Mouse (Mus musculus) MEL (cell line): ENCODE data around the gene Taf7l. TPM values are rescaled to one million over a fixed set of nuclear protein-coding genes. Genes with fewer than 3 reads are reported as not detected.

Experiments
- DNase-seq: peaks from one replicate; pipeline ENCODE4 v3.0.0; 2011; ENCODE audit warnings: low read depth, low spot score
- H3K27ac ChIP-seq: 2 replicates; pipeline ENCODE4 v1.5.1; 2012; ENCODE audit warnings: low read depth, mild to moderate bottlenecking, control low read depth, low read length, moderate library complexity; ENCODE audit not compliant: control insufficient read depth
- H3K27me3 ChIP-seq, 2 experiments: fragments of 150-350 bp in 1 of 2; sonication (generic) in 1 of 2; 2 replicates each; pipeline ENCODE4 v1.6.1; 2012; ENCODE audit warnings: low read length in 2 of 2, mild to moderate bottlenecking in 2 of 2, improper control_type of control experiment in 1 of 2, moderate library complexity in 1 of 2; ENCODE audit not compliant: insufficient read depth in 2 of 2, control insufficient read depth in 1 of 2
- H3K36me3 ChIP-seq, 2 experiments: 2 replicates each; pipeline ENCODE4 v1.6.1; 2012 to 2014; ENCODE audit warnings: low read length in 2 of 2, improper control_type of control experiment in 1 of 2, inconsistent platforms in 1 of 2, mild to moderate bottlenecking in 1 of 2; ENCODE audit not compliant: insufficient read depth in 2 of 2, control insufficient read depth in 1 of 2
- H3K4me1 ChIP-seq, 2 experiments: fragments of 150-350 bp in 1 of 2; sonication (generic) in 1 of 2; 2 replicates each; pipeline ENCODE4 v1.6.1; 2012; ENCODE audit warnings: low read length in 2 of 2, improper control_type of control experiment in 1 of 2, mild to moderate bottlenecking in 1 of 2; ENCODE audit not compliant: insufficient read depth in 2 of 2, control insufficient read depth in 1 of 2
- H3K4me3 ChIP-seq, 2 experiments: fragments of 150-350 bp in 1 of 2; sonication (generic) in 1 of 2; 2 replicates each; pipeline ENCODE4 v1.5.1; 2012; ENCODE audit warnings: low read depth in 2 of 2, low read length in 2 of 2, mild to moderate bottlenecking in 2 of 2, moderate library complexity in 2 of 2, control low read depth in 1 of 2, improper control_type of control experiment in 1 of 2; ENCODE audit not compliant: control insufficient read depth in 1 of 2, insufficient read depth in 1 of 2
- H3K79me2 ChIP-seq: 2 replicates; pipeline ENCODE4 v1.6.1; 2012; ENCODE audit warnings: mild to moderate bottlenecking, low read length, moderate library complexity; ENCODE audit not compliant: control insufficient read depth, poor library complexity, insufficient read depth
- H3K9ac ChIP-seq: 2 replicates; pipeline ENCODE4 v1.6.1; 2012; ENCODE audit warnings: low read depth, mild to moderate bottlenecking, control low read depth, low read length, moderate library complexity; ENCODE audit not compliant: control insufficient read depth, poor library complexity, severe bottlenecking
- H3K9me3 ChIP-seq: fragments of 150-350 bp; sonication (generic); replicated peaks from 2 replicates; pipeline ENCODE4 v1.6.1; 2012; ENCODE audit warnings: mild to moderate bottlenecking, low read length, improper control_type of control experiment, moderate library complexity; ENCODE audit not compliant: insufficient read depth
- CHD1 ChIP-seq: IDR thresholded peaks from 2 replicates; pipeline ENCODE4 v1.6.1; 2012; ENCODE audit warnings: low read depth, mild to moderate bottlenecking, inconsistent platforms, low read length, improper control_type of control experiment
- CHD2 ChIP-seq: IDR thresholded peaks from 2 replicates; pipeline ENCODE4 v1.6.1; 2011; ENCODE audit warnings: low read length, improper control_type of control experiment
- E2F4 ChIP-seq: IDR thresholded peaks from 2 replicates; pipeline ENCODE4 v1.6.1; 2011; ENCODE audit warnings: low read depth, low read length, improper control_type of control experiment, borderline replicate concordance
- ELF1 ChIP-seq: IDR thresholded peaks from 2 replicates; pipeline ENCODE4 v1.6.1; 2014; ENCODE audit warnings: low read depth, mild to moderate bottlenecking, inconsistent platforms, low read length, improper control_type of control experiment, moderate library complexity
- EP300 ChIP-seq, 2 experiments: IDR thresholded peaks; 2 replicates each; pipeline ENCODE4 v1.6.1; 2011; ENCODE audit warnings: improper control_type of control experiment in 2 of 2, low read length in 2 of 2, low read depth in 1 of 2, mild to moderate bottlenecking in 1 of 2
- ETS1 ChIP-seq: IDR thresholded peaks from 2 replicates; pipeline ENCODE4 v1.6.1; 2012; ENCODE audit warnings: low read depth, mild to moderate bottlenecking, inconsistent platforms, low read length, improper control_type of control experiment, moderate library complexity
- GATA1 ChIP-seq: IDR thresholded peaks from 2 replicates; pipeline ENCODE4 v1.6.1; 2011; ENCODE audit warnings: low read depth, low read length, improper control_type of control experiment
- HCFC1 ChIP-seq: IDR thresholded peaks from 2 replicates; pipeline ENCODE4 v1.6.1; 2012; ENCODE audit warnings: low read depth, mild to moderate bottlenecking, inconsistent platforms, low read length, improper control_type of control experiment, moderate library complexity
- KAT2A ChIP-seq: conservative IDR thresholded peaks from 2 replicates; pipeline ENCODE4 v1.6.1; 2012; ENCODE audit warnings: low read depth, low read length, improper control_type of control experiment, inconsistent platforms
- MAFK ChIP-seq: IDR thresholded peaks from 2 replicates; pipeline ENCODE4 v1.6.1; 2011; ENCODE audit warnings: low read depth, mild to moderate bottlenecking, low read length, improper control_type of control experiment, borderline replicate concordance
- MAX ChIP-seq: IDR thresholded peaks from 2 replicates; pipeline ENCODE4 v1.6.1; 2011; ENCODE audit warnings: low read length, improper control_type of control experiment
- MAZ ChIP-seq: IDR thresholded peaks from 2 replicates; pipeline ENCODE4 v1.6.1; 2012; ENCODE audit warnings: low read depth, mild to moderate bottlenecking, inconsistent platforms, low read length, improper control_type of control experiment
- MXI1 ChIP-seq: IDR thresholded peaks from 2 replicates; pipeline ENCODE4 v1.6.1; 2011; ENCODE audit warnings: mild to moderate bottlenecking, low read depth, low read length, improper control_type of control experiment
- MYB ChIP-seq: IDR thresholded peaks from 2 replicates; pipeline ENCODE4 v1.6.1; 2011; ENCODE audit warnings: mild to moderate bottlenecking, low read depth, low read length, improper control_type of control experiment
- MYC ChIP-seq: IDR thresholded peaks from 2 replicates; pipeline ENCODE4 v1.6.1; 2011; ENCODE audit warnings: low read depth, mild to moderate bottlenecking, low read length, improper control_type of control experiment, moderate library complexity
- NELFE ChIP-seq: IDR thresholded peaks from 2 replicates; pipeline ENCODE4 v1.6.1; 2011; ENCODE audit warnings: low read depth, low read length, improper control_type of control experiment
- POLR2A ChIP-seq, 2 experiments: IDR thresholded peaks; 2 replicates each; pipeline ENCODE4 v1.6.1; 2011 to 2012; ENCODE audit warnings: low read length in 2 of 2, mild to moderate bottlenecking in 2 of 2, control low read depth in 1 of 2, improper control_type of control experiment in 1 of 2, low read depth in 1 of 2, moderate library complexity in 1 of 2; ENCODE audit not compliant: control insufficient read depth in 1 of 2, insufficient read depth in 1 of 2, poor library complexity in 1 of 2
- POLR2AphosphoS5 ChIP-seq: IDR thresholded peaks from 2 replicates; pipeline ENCODE4 v1.6.1; 2012; ENCODE audit warnings: low read depth, borderline replicate concordance, mild to moderate bottlenecking, inconsistent platforms, low read length, moderate library complexity, mixed read lengths
- RCOR1 ChIP-seq: IDR thresholded peaks from 2 replicates; pipeline ENCODE4 v1.6.1; 2012; ENCODE audit warnings: low read depth, mild to moderate bottlenecking, inconsistent platforms, low read length, improper control_type of control experiment
- SMC3 ChIP-seq: IDR thresholded peaks from 2 replicates; pipeline ENCODE4 v1.6.1; 2011; ENCODE audit warnings: low read depth, low read length, improper control_type of control experiment
- TBP ChIP-seq: IDR thresholded peaks from 2 replicates; pipeline ENCODE4 v1.8.0; 2011; ENCODE audit warnings: low read depth, low read length, improper control_type of control experiment
- TCF12 ChIP-seq: IDR thresholded peaks from 2 replicates; pipeline ENCODE4 v1.6.1; 2014; ENCODE audit warnings: low read depth, mild to moderate bottlenecking, inconsistent platforms, low read length, improper control_type of control experiment, moderate library complexity
- UBTF ChIP-seq: IDR thresholded peaks from 2 replicates; pipeline ENCODE4 v1.6.1; 2012; ENCODE audit warnings: low read depth, mild to moderate bottlenecking, inconsistent platforms, low read length, improper control_type of control experiment, moderate library complexity, borderline replicate concordance; ENCODE audit not compliant: insufficient read depth
- USF2 ChIP-seq, 2 experiments: IDR thresholded peaks; 2 replicates each; pipeline ENCODE4 v1.6.1; 2011 to 2012; ENCODE audit warnings: improper control_type of control experiment in 2 of 2, low read length in 2 of 2, borderline replicate concordance in 1 of 2, inconsistent platforms in 1 of 2, low read depth in 1 of 2, mild to moderate bottlenecking in 1 of 2; ENCODE audit not compliant: insufficient read depth in 1 of 2
- ZC3H11A ChIP-seq: IDR thresholded peaks from 2 replicates; pipeline ENCODE4 v1.6.1; 2012; ENCODE audit warnings: low read depth, mild to moderate bottlenecking, inconsistent platforms, low read length, improper control_type of control experiment
- ZKSCAN1 ChIP-seq: IDR thresholded peaks from 2 replicates; pipeline ENCODE4 v1.6.1; 2012; ENCODE audit warnings: low read depth, mild to moderate bottlenecking, inconsistent platforms, low read length, improper control_type of control experiment, moderate library complexity
- ZNF384 ChIP-seq: IDR thresholded peaks from 2 replicates; pipeline ENCODE4 v1.6.1; 2012; ENCODE audit warnings: low read depth, mild to moderate bottlenecking, inconsistent platforms, low read length, improper control_type of control experiment
- polyA plus RNA-seq, 2 experiments: library from polyadenylated mRNA; stranded (reverse) in 1 of 2; unstranded in 1 of 2; fragments of >175 nt in 1 of 2; fragments of >200 nt in 1 of 2; gene quantifications; 2 replicates each; pipeline versions ENCODE4 v1.2.1 to v1.2.4; 2012; ENCODE audit warnings: low replicate concordance in 2 of 2, low read depth in 1 of 2; ENCODE audit not compliant: insufficient read length in 2 of 2, insufficient read depth in 1 of 2, missing spikeins in 1 of 2
- total RNA-seq: library from RNA; depleted of rRNA; stranded (reverse); fragments of 300-350 nt; gene quantifications from 2 replicates; pipeline ENCODE4 v1.2.3, GENCODE M21; 2012; rRNA removed

Taf7l gene
- total and polyA plus RNA-seq, 3 experiments: not detected

DNA sequence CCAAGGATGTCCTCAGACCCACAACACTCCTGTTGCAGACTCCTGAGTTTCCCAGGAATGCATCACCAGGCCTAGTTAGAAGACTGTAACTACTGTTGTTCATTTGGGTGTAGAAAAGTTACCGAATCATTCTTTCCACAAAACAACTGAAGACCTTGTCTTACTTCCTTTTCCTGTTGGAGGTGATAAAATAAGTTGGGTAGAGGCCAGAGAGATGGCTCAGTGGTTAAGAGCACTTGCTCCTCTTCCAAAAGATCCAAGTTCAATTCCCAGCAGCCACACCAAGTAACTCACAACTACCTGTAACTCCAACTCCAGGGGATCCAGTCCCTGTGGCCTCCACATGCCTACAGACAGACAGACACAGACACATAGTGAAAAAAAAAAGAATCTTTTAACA, 64.2 kb downstream of the Taf7l start:
- no peaks in the 10 kb centered on the region for H3K9me3 ChIP-seq
- no peak overlapping the region for H3K9ac ChIP-seq
- no peaks in the 10 kb centered on the region for H3K79me2 ChIP-seq
- H3K27ac ChIP-seq: no peak overlapping the region
- peaks cover 5 to 9% of the 10 kb centered on the region in 2 experiments for H3K4me1 ChIP-seq
- no peak overlapping the region for H3K4me3 ChIP-seq
- peak; percentile 85 for DNase-seq
- TF ChIP-seq TBP (peak; percentile 72), MAFK (no peak), HCFC1 (no peak), RCOR1 (peak; percentile 46; the same call in 1 of the 2 replicates), MYC (no peak), SMC3 (no peak), MAZ (no peak), MXI1 (peak; percentile 42; the same call in 1 of the 2 replicates), NELFE (no peak), ELF1 (peak; percentile 38; the same call in 1 of the 2 replicates), E2F4 (no peak), ZNF384 (no peak), ZC3H11A (no peak), USF2 (IDR thresholded peaks at IDR 0.05; ENCODE audit: borderline replicate concordance in 1 of 2, insufficient read depth in 1 of 2, low read depth in 1 of 2, low read length in 2 of 2) (no peak), GATA1 (peak; percentile 70), ETS1 (0 out of 2 replicates have a peak, but pooled peaks have one; percentile 45), POLR2A (IDR thresholded peaks at IDR 0.05; ENCODE audit: control insufficient read depth in 1 of 2, insufficient read depth in 1 of 2, low read depth in 1 of 2, low read length in 2 of 2, poor library complexity in 1 of 2) (no peak), ZKSCAN1 (no peak), CHD1 (no peak), KAT2A (no peak), UBTF (no peak), EP300 (IDR thresholded peaks at IDR 0.05; ENCODE audit: low read depth in 1 of 2, low read length in 2 of 2) (peak; percentile 66 to 72), CHD2 (no peak), MAX (no peak), TCF12 (no peak), POLR2AphosphoS5 (no peak), MYB (0 out of 2 replicates have a peak, but pooled peaks have one; percentile 8)
- no peaks in the 10 kb centered on the region for H3K27me3 ChIP-seq
- peaks cover 0 to 8% of the 10 kb centered on the region in 2 experiments; a peak in 2 of 4 replicates for H3K36me3 ChIP-seq

Other genes with a start within 250 kb of the Taf7l start
- 19.2 and 19.8 TPM in 2 replicates for gene Trmt2b, start 199.5 kb downstream of the Taf7l start, total RNA-seq
- gene Trmt2b, start 199.5 kb downstream of the Taf7l start, polyA plus RNA-seq: 10 to 100 TPM in 1 of 2 experiments, not detected in 1; 36.4 TPM
- not detected in 2 replicates for gene Tmem35a, start 181.3 kb downstream of the Taf7l start, total RNA-seq
- gene Tmem35a, start 181.3 kb downstream of the Taf7l start, polyA plus RNA-seq: not detected
- gene Cenpi, start 168.4 kb downstream of the Taf7l start, total RNA-seq: 54.7 and 56.3 TPM in 2 replicates
- gene Cenpi, start 168.4 kb downstream of the Taf7l start, polyA plus RNA-seq: 10 to 100 TPM in 1 of 2 experiments, not detected in 1; 50.8 TPM
- 0.39 and 0.49 TPM in 2 replicates for gene Drp2, start 71.9 kb downstream of the Taf7l start, total RNA-seq
- 1 to 10 TPM in 1 of 2 experiments, not detected in 1; 1.6 TPM for gene Drp2, start 71.9 kb downstream of the Taf7l start, polyA plus RNA-seq
- 217 and 240 TPM in 2 replicates for gene Timm8a1, start 65.4 kb upstream of the Taf7l start, total RNA-seq
- 100 to 1,000 TPM; 267 to 449 TPM for gene Timm8a1, start 65.4 kb upstream of the Taf7l start, polyA plus RNA-seq
- gene Btk, start 107.1 kb upstream of the Taf7l start, total RNA-seq: 134 and 137 TPM in 2 replicates
- 100 to 1,000 TPM; 291 to 327 TPM for gene Btk, start 107.1 kb upstream of the Taf7l start, polyA plus RNA-seq
- gene Rpl36a, start 109.2 kb upstream of the Taf7l start, total RNA-seq: 6,735 and 6,935 TPM in 2 replicates
- gene Rpl36a, start 109.2 kb upstream of the Taf7l start, polyA plus RNA-seq: 1,000 to 10,000 TPM in 1 of 2 experiments, not detected in 1; 1,673 TPM
- gene Gla, start 124.6 kb upstream of the Taf7l start, total RNA-seq: 10.0 and 10.2 TPM in 2 replicates
- 10 to 100 TPM in 1 of 2 experiments, not detected in 1; 17.0 TPM for gene Gla, start 124.6 kb upstream of the Taf7l start, polyA plus RNA-seq
- gene Hnrnph2, start 124.7 kb upstream of the Taf7l start, total RNA-seq: 127 and 134 TPM in 2 replicates
- 100 to 1,000 TPM; 200 to 295 TPM for gene Hnrnph2, start 124.7 kb upstream of the Taf7l start, polyA plus RNA-seq
- not detected in 2 replicates for gene Armcx4, start 210.0 kb upstream of the Taf7l start, total RNA-seq
- not detected for gene Armcx4, start 210.0 kb upstream of the Taf7l start, polyA plus RNA-seq
- gene Armcx1, start 241.5 kb upstream of the Taf7l start, total RNA-seq: 0.10 TPM in 1 of 2 replicates, not detected in the other
- under 1 TPM in 1 of 2 experiments, not detected in 1; 0.10 TPM for gene Armcx1, start 241.5 kb upstream of the Taf7l start, polyA plus RNA-seq